Mouse (Mus musculus): ENCODE results near the gene Ankrd6. TPM values are rescaled to one million over a fixed set of nuclear protein-coding genes. Genes with fewer than 3 reads are reported as not detected.
A peak's percentile ranks its signal among the peaks of the same experiment; 100 is the strongest.

The Ankrd6 gene
- polyA plus RNA-seq, 1 experiment from 2014 or later, result 31.3 TPM

- no peak for DNase-seq
- 91% methylated on average over 4 of the region's 4 CpGs for WGBS
- H3K9me3 ChIP-seq (ENCODE audit: control insufficient read depth, low read length), result no peaks in the 10 kb centered on the region
These were observed 76.0 kb downstream of the Ankrd6 start for GRCm38 (mm10) chr4:32874669-32875068.

GRCm38 (mm10) chr4:32872189-32872749, 78.4 kb downstream of the Ankrd6 start:
- no peak overlapping the region for H3K4me2 ChIP-seq (ENCODE audit: low read length)
- H3K27me3 ChIP-seq (ENCODE audit: control insufficient read depth, insufficient read depth, low read length), result no peaks in the 10 kb centered on the region
- WGBS, result 80% methylated on average over 8 of the region's 8 CpGs
- no peak for ATAC-seq (ENCODE audit: low FRiP score, low TSS enrichment)
- H3K4me1 ChIP-seq (ENCODE audit: control insufficient read depth, insufficient read depth, low read length), result no peaks in the 10 kb centered on the region
- no peaks in the 10 kb centered on the region for H3K9me3 ChIP-seq (ENCODE audit: control insufficient read depth, low read length)
- H3K27ac ChIP-seq (replicated peaks; ENCODE audit: low read depth, low read length), result no peak overlapping the region
- no peak overlapping the region for H3K4me3 ChIP-seq (replicated peaks; ENCODE audit: low read depth, low read length)
- no peak for DNase-seq
- no peaks in the 10 kb centered on the region for H3K36me3 ChIP-seq (ENCODE audit: control insufficient read depth, insufficient read depth, low read length)
- no peak overlapping the region for H3K9ac ChIP-seq (replicated peaks; ENCODE audit: low read length)

More at GRCm38 (mm10) chr4:32874669-32875068, 76.0 kb downstream of the Ankrd6 start:
- Histone ChIP-seq H3K4me2 (ENCODE audit: low read length) (no peak overlapping the region), H3K9ac (replicated peaks; ENCODE audit: low read length) (no peak overlapping the region), H3K27ac (replicated peaks; ENCODE audit: low read depth, low read length) (no peak overlapping the region), H3K4me3 (replicated peaks; ENCODE audit: low read depth, low read length) (no peak overlapping the region), H3K4me1 (ENCODE audit: control insufficient read depth, insufficient read depth, low read length) (no peaks in the 10 kb centered on the region), H3K36me3 (ENCODE audit: control insufficient read depth, insufficient read depth, low read length) (no peaks in the 10 kb centered on the region), H3K27me3 (ENCODE audit: control insufficient read depth, insufficient read depth, low read length) (no peaks in the 10 kb centered on the region)
- no peak for ATAC-seq (ENCODE audit: low FRiP score, low TSS enrichment)

GRCm38 (mm10) chr4:32869370-32869769, 81.3 kb downstream of the Ankrd6 start:
- DNase-seq, result no peak
- H3K4me1 ChIP-seq (ENCODE audit: control insufficient read depth, insufficient read depth, low read length), result peaks cover 4% of the 10 kb centered on the region; the same call in 1 of the 2 replicates
- H3K4me2 ChIP-seq (ENCODE audit: low read length), result no peak overlapping the region
- H3K4me3 ChIP-seq (replicated peaks; ENCODE audit: low read depth, low read length), result no peak overlapping the region
- no peaks in the 10 kb centered on the region for H3K27me3 ChIP-seq (ENCODE audit: control insufficient read depth, insufficient read depth, low read length)
- H3K9me3 ChIP-seq (ENCODE audit: control insufficient read depth, low read length), result no peaks in the 10 kb centered on the region
- H3K27ac ChIP-seq (replicated peaks; ENCODE audit: low read depth, low read length), result no peak overlapping the region
- 77% methylated on average over 9 of the region's 9 CpGs for WGBS
- H3K36me3 ChIP-seq (ENCODE audit: control insufficient read depth, insufficient read depth, low read length), result no peaks in the 10 kb centered on the region
- H3K9ac ChIP-seq (replicated peaks; ENCODE audit: low read length), result no peak overlapping the region
- ATAC-seq (ENCODE audit: low FRiP score, low TSS enrichment), result no peak

- DNase-seq (no peak), ATAC-seq (ENCODE audit: low FRiP score, low TSS enrichment) (no peak)
- H3K4me1 ChIP-seq (ENCODE audit: control insufficient read depth, insufficient read depth, low read length), result peaks cover 10% of the 10 kb centered on the region
- H3K27ac ChIP-seq (replicated peaks; ENCODE audit: low read depth, low read length), result no peak overlapping the region
- H3K9me3 ChIP-seq (ENCODE audit: control insufficient read depth, low read length), result no peaks in the 10 kb centered on the region
- no peaks in the 10 kb centered on the region for H3K36me3 ChIP-seq (ENCODE audit: control insufficient read depth, insufficient read depth, low read length)
- whole genome bisulfite sequencing, result 83% methylated on average over 8 of the region's 8 CpGs
- no peak overlapping the region for H3K4me2 ChIP-seq (ENCODE audit: low read length)
- H3K4me3 ChIP-seq (replicated peaks; ENCODE audit: low read depth, low read length), result no peak overlapping the region
- H3K27me3 ChIP-seq (ENCODE audit: control insufficient read depth, insufficient read depth, low read length), result no peaks in the 10 kb centered on the region
- no peak overlapping the region for H3K9ac ChIP-seq (replicated peaks; ENCODE audit: low read length)
These were observed 81.8 kb downstream of the Ankrd6 start for GRCm38 (mm10) chr4:32868858-32869257.

- H3K4me1 ChIP-seq (ENCODE audit: control insufficient read depth, insufficient read depth, low read length), result peaks cover 14% of the 10 kb centered on the region
- H3K27ac ChIP-seq (replicated peaks; ENCODE audit: low read depth, low read length), result no peak overlapping the region
- ATAC-seq (ENCODE audit: low FRiP score, low TSS enrichment) (no peak), DNase-seq (no peak)
- no peak overlapping the region for H3K9ac ChIP-seq (replicated peaks; ENCODE audit: low read length)
- H3K4me3 ChIP-seq (replicated peaks; ENCODE audit: low read depth, low read length), result no peak overlapping the region
- no peaks in the 10 kb centered on the region for H3K27me3 ChIP-seq (ENCODE audit: control insufficient read depth, insufficient read depth, low read length)
- no peaks in the 10 kb centered on the region for H3K9me3 ChIP-seq (ENCODE audit: control insufficient read depth, low read length)
- H3K4me2 ChIP-seq (ENCODE audit: low read length), result no peak overlapping the region
- WGBS, result 90% methylated on average over 4 of the region's 4 CpGs
- H3K36me3 ChIP-seq (ENCODE audit: control insufficient read depth, insufficient read depth, low read length), result no peaks in the 10 kb centered on the region
These were observed 82.2 kb downstream of the Ankrd6 start for GRCm38 (mm10) chr4:32868437-32868836.

DNA sequence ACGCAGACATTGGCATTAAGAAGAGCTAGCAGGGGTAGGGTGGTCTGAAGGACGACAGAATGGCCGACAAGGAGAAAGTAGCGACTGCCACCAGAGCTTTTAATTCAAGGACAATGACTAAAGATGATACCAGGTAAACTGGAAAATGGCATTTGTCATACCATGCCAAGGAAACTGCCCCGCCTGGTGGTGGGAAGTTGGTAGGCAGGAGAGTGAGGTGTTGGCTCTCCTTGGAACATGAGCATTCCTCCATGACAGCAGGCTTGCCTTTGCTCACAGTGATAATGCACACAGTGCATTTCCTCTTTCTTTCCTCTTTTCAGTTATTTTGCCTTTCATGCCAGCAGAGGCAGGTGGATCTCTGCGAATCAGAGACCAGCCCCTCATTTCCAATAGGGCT, 83.2 kb downstream of the Ankrd6 start:
- Histone ChIP-seq H3K9me3 (ENCODE audit: control insufficient read depth, low read length) (no peaks in the 10 kb centered on the region), H3K27me3 (ENCODE audit: control insufficient read depth, insufficient read depth, low read length) (no peaks in the 10 kb centered on the region), H3K4me3 (replicated peaks; ENCODE audit: low read depth, low read length) (no peak overlapping the region), H3K27ac (replicated peaks; ENCODE audit: low read depth, low read length) (no peak overlapping the region), H3K4me2 (ENCODE audit: low read length) (no peak overlapping the region), H3K36me3 (ENCODE audit: control insufficient read depth, insufficient read depth, low read length) (no peaks in the 10 kb centered on the region), H3K4me1 (ENCODE audit: control insufficient read depth, insufficient read depth, low read length) (peaks cover 23% of the 10 kb centered on the region), H3K9ac (replicated peaks; ENCODE audit: low read length) (no peak overlapping the region)
- no peak for ATAC-seq (ENCODE audit: low FRiP score, low TSS enrichment)
- 85% methylated on average over 6 of the region's 6 CpGs for WGBS
- no peak for DNase-seq

- WGBS, result 91% methylated on average over 6 of the region's 6 CpGs
- Histone ChIP-seq H3K4me3 (replicated peaks; ENCODE audit: low read depth, low read length) (0 out of 2 replicates have a peak overlapping the region, but pooled peaks have one; percentile 37), H3K9me3 (ENCODE audit: control insufficient read depth, low read length) (no peaks in the 10 kb centered on the region), H3K36me3 (ENCODE audit: control insufficient read depth, insufficient read depth, low read length) (no peaks in the 10 kb centered on the region), H3K4me1 (ENCODE audit: control insufficient read depth, insufficient read depth, low read length) (peaks cover 46% of the 10 kb centered on the region), H3K4me2 (ENCODE audit: low read length) (peak overlapping the region; percentile 62), H3K27ac (replicated peaks; ENCODE audit: low read depth, low read length) (no peak overlapping the region; the same call in 1 of the 2 replicates), H3K9ac (replicated peaks; ENCODE audit: low read length) (peak overlapping the region; percentile 55), H3K27me3 (ENCODE audit: control insufficient read depth, insufficient read depth, low read length) (no peaks in the 10 kb centered on the region)
- ATAC-seq (ENCODE audit: low FRiP score, low TSS enrichment) (no peak), DNase-seq (no peak)
These were observed 85.8 kb downstream of the Ankrd6 start for GRCm38 (mm10) chr4:32864867-32865242.

DNA sequence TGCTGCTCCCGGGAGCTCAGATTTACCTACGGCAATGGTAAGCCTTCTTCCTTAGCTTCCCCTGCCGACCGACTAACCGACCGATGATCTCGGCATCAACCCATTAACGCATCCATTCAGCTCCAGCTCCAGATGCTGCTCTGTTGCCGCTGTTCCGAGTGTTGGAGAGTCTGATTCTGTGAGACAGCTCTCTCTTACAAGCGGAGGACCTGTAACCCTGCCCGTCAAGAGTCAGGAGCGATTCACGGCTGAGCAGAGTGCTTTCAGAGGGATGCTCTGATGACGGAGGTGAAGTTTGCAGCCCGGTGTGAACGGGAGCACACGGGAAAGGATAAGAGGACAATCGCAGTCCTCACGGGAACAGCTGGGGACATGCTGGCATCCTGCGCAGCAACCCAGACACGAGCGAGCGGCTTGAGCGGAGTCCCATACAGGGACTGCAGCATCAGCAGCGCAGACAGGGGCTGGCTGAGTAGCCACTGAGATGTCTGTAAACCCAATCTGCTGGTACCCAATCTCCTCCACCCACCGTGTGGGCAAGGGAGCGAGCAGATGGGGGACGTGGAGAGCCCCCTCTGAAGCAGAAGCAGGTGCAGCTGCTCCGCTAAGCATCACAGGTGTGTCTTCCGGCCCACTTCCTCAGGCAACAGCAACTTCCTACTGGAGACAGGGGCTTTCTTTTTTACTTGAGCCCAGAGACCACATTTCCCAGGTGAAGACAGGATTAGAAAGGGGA, 86.3 kb downstream of the Ankrd6 start:
- Histone ChIP-seq H3K27ac (replicated peaks; ENCODE audit: low read depth, low read length) (peak overlapping the region; percentile 81), H3K27me3 (ENCODE audit: control insufficient read depth, insufficient read depth, low read length) (no peaks in the 10 kb centered on the region), H3K36me3 (ENCODE audit: control insufficient read depth, insufficient read depth, low read length) (no peaks in the 10 kb centered on the region), H3K4me1 (ENCODE audit: control insufficient read depth, insufficient read depth, low read length) (peaks cover 49% of the 10 kb centered on the region), H3K4me3 (replicated peaks; ENCODE audit: low read depth, low read length) (peak overlapping the region; percentile 37), H3K4me2 (ENCODE audit: low read length) (peak overlapping the region; percentile 62), H3K9ac (replicated peaks; ENCODE audit: low read length) (peak overlapping the region; percentile 55), H3K9me3 (ENCODE audit: control insufficient read depth, low read length) (no peaks in the 10 kb centered on the region)
- DNase-seq (peak; percentile 70), ATAC-seq (ENCODE audit: low FRiP score, low TSS enrichment) (no peak)
- WGBS, result 22% methylated on average over 31 of the region's 31 CpGs

Data from midbrain, embryonic 14.5 days (tissue).